Mouse (Mus musculus) B cell, adult 2 months (primary cell): ENCODE data around the gene Zfp78.

Experiments
- DNase-seq, 2 experiments: peaks; one replicate each; pipeline ENCODE4 v3.0.0; 2022

The Zfp78 gene

GRCm38 (mm10) chr7:6389449-6389848 is 26.4 kb downstream of the Zfp78 start:
- DNase-seq = peak in 1 of 2 experiments; percentile 2

- peak; percentile 64 to 65 for DNase-seq
These were observed 35.2 kb downstream of the Zfp78 start, which contains the start of gene Smim17 for GRCm38 (mm10) chr7:6397996-6398975. Gene Smim17 (plus strand): TSS chr7:6398715.

- peak; percentile 68 to 72 for DNase-seq
These were observed 47.0 kb downstream of the Zfp78 start, which contains the start of gene Gm20715 for GRCm38 (mm10) chr7:6410043-6410442. Gene Gm20715 (plus strand): TSS chr7:6410277.

GRCm38 (mm10) chr7:6414626-6415441 is 51.8 kb downstream of the Zfp78 start:
- no peak for DNase-seq

GRCm38 (mm10) chr7:6415442-6415787 is 52.3 kb downstream of the Zfp78 start:
- no peak for DNase-seq

GRCm38 (mm10) chr7:6419894-6420293 is 56.8 kb downstream of the Zfp78 start:
- DNase-seq = no peak

GRCm38 (mm10) chr7:6429381-6429780 is 66.3 kb downstream of the Zfp78 start:
- DNase-seq = peak in 1 of 2 experiments; percentile 5

GRCm38 (mm10) chr7:6430342-6430741 is 67.3 kb downstream of the Zfp78 start:
- DNase-seq = peak; percentile 50 to 57
